Mouse (Mus musculus): Measurements from ENCODE around the gene Retsat.
A peak's percentile ranks its signal among the peaks of the same experiment; 100 is the strongest.

Retsat gene

DNA sequence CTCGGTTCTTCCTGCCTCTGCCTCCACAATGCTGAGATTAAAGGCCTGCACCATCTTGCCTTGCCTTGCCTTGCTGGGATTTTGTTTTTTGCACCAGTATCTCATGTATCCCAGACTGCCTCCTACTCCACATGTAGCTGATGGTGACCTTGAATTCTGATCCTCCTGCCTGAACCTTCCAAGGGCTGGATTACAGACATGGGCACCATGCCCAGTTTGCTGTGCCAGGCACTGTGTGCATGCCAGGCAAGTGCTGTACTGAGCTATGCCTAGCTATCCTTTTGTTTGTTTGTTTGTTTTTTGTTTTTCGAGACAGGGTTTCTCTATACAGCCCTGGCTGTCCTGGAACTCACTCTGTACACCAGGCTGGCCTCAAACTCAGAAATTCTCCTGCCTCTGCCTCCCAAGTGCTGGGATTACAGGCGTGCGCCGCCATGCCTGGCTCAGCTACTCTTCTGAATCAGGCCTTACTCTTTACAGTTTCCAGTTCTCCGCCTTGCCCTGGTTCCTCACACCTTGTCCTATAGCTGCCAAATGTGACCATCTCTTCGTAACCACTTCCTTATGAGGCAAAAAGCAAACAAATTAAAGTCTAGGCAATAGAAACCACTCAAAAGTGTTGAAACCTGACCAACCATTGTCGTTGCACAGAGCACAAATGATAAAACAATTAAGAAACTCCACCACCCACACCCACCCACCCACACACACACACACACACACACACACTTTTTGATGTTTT lies 25.6 kb downstream of the Retsat start:
- DNase-seq (ENCODE audit: low spot score in 2 of 2), result no peak

DNA sequence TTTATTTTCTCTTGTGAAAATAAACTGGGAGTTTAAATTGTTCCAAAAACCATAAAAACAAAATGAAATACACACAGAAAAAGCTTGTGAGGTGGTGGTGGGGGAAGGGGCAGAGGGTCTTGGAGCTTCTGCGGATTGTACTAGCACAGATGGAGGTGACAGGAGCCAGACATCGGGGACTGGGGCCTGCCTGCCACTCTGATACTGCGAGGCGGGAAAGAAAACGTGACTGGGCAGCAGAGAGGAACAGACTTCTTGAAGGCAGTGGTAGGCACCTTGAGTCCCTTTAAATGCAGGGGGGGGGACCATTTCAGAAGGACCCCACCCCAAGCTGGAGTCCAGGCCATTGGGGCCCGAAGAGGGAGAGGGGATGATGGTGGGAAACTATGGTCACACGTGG lies 28.1 kb downstream of the Retsat start:
- no peak for DNase-seq (ENCODE audit: low spot score in 2 of 2)

DNA sequence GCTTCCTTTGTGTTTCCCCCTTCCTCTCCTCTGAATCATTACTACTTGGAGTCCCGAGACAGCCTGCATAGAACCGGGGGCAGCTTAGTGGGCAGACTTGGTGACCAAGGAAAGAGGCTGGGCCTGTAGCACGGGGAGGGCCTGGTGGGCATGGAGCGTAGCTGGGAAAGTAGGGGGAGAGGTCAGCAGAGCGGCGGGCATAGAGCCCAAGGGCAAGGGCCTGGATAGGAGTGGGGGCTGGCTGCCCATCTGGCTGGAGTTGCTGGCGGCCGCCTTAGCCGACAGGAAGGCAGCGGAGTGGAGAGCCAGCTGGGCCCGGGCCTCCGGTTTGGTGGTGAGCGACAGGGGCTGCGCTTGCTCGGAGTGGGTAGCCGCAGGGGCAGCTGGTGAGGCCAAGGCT lies 29.0 kb downstream of the Retsat start:
- DNase-seq (ENCODE audit: low spot score in 2 of 2), result peak in 1 of 2 experiments; percentile 26

DNA sequence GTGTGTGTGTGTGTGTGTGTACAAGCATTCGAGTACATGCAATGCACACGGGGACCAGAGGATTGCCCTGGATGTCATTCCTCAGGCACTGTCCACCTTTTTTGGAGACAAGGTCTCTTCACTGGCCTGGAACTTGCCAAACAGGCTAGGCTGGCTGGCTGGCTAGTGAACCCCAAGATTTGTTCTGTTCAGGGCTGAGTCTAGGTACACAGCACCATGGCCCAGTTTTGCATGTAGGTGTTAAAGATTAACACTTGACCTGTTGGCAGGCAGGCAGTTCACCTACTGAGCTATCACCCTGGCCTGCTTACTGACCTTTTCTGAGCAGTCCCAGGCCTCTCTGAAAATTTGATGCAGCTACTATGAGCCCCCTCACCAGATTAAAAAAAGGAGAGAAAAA lies 32.1 kb downstream of the Retsat start:
- no peak for DNase-seq (ENCODE audit: low spot score in 2 of 2)

DNA sequence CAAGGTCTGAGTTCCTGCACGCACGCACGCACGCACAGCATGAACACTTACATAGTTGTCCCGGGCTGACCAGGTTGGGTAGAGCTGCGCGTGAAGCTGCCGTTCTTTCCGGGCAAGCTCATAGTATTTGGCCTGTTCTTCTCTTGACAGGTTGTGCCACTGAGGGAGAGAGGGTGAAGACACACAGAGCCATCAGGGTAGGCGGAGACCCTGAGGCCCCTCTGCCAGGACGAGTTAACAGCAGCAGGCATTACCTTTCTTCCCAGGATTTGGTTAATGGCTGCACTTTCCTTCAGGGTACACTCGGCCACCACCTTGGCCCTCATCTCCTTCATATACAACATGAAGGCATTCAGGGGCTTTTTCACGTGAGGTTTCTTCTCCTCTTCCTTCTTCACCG lies 32.7 kb downstream of the Retsat start:
- DNase-seq (ENCODE audit: low spot score in 2 of 2), result no peak

DNA sequence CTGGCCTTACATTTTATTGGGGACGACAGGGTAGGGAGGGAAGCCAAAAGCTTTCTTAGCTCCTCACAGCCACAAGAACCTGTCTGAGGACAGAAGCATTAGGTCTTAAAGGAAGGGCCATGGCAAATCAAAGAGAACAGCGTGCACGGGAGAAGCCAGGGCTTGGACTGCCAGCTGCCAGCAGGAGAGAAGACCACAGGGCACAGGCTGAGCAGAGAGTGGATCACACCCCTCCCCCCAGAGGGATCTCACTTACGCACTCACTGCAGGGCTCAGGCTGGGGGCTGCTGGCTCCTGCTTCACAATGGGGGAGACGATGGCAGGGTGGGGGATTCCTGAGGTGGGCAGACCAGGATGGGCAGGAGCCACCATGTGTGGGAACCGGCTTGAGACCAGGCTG lies 33.4 kb downstream of the Retsat start:
- DNase-seq (ENCODE audit: low spot score in 2 of 2), result no peak

DNA sequence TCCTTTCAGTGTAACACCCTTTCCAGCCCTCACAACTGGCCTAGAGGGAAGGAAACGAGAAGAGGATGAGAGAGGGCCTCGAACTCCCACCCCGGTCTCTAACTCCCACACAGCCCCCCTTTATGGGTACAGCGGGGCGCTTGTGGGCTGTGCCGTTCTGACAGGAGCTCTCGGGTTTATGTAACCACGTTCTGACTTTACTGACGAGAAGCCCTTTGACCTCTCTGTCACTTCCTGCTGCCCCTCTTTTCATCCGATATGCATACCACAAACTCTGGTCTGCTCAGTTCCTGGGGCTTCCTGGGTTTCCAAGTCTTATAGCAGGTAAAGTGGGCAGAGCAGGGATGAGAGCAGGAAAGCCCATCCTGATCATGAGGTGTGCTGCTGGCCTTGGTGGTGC lies 36.0 kb downstream of the Retsat start:
- DNase-seq (ENCODE audit: low spot score in 2 of 2), result no peak

DNA sequence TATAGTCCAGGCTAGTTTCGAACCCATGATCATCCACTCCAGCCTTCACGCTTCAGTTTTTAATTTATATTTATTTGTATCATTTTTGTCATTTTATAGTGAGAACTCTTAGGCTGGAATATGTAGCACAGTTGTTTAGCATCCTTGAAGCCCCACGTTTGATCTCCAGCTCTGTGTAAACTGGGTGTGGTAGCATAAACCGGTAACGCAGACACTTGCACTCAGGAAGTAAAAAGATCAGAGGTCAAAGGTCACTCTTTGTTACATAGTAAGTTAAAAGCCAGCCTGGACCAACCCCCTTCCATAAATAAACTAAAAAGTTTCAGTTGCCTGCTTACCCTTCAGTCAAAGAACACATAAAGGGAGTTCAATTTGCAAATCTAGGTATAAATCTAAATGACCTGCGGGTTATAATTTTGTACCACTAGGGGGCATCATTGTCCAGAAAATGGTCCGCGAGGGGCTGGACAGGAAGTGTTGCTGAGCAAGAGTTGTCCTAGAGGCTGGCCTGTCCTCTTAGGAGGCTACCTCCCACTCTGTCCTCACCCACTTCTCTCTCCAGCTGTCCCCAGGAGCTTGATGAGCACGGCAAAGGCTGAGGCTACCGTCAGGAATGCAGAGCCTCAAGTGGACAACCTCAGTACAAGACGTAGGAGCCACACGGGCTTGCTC lies 37.6 kb downstream of the Retsat start:
- DNase-seq (ENCODE audit: low spot score in 2 of 2), result peak in 1 of 2 experiments; percentile 39

DNA sequence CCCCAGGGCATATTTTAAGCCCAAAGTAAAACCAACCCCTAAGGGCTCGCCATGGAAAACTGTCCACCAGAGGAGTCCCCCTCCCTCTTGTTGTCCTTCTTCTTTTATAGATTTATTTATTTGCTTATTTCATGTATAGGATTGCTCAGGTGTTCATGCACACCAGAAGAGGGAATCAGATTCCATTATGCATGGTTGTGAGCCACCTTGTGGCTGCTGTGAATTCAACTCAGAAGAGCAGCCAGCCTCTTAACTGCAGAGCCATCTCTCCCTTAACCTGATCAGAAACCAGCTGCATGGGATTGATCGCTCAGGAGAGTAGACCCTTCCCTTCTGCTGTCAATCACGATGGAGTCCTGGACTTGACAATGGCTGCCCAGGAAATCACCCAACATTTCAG lies 38.7 kb downstream of the Retsat start:
- DNase-seq (ENCODE audit: low spot score in 2 of 2), result no peak

DNA sequence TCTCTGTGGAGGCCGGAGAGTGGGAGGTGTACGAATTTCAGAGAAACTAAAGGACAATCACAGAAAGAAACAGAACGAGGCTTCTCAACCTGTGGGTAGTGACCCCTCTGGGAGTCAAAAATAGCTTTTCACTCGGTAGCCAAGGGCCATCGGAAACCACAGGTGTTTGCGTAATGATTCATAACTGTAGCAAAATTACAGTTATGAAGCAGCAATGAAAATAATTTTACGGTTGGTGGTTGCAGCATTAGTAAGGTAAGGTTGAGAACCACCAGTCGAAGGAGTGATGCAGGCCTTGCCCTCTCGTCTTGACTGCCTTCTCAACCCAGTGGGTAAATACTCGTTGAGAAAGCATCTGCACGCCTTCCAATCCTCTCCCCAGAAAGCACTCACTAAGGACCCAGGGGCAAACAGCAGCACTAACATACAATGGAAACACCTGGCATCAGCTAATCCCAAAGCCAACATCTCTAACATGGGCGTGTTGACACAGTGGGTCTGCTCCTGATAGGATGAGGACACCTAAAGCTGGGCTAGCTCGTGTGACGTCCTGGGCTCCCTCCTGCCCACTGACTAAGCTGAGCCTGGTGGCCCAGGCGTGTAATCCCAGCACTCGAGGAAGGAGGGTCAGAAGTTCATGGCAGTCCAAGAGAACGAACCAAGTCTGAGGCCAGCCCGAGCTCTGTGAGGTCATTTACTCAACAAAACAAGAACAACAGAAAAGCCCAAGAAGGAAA lies 43.1 kb downstream of the Retsat start:
- DNase-seq (ENCODE audit: low spot score in 2 of 2), result no peak

DNA sequence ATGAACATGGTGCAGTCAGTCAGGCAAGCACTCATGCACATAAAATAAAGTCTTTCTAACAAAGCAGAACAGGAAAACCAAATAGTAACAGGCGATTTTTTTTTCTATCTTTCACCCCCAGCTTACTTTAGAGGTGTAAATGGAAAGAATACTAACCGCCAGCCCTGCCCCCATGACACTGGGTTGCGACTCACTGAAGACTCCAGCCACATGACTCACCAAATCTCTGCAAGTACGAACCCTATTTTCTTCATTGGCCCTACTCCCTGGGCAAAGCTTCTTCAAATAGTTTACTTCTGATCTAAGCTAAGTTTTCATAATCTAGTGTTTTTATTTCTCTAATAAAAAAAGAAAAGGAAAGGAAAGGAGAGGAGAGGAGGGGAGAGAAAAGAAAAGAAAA lies 46.3 kb downstream of the Retsat start:
- DNase-seq (ENCODE audit: low spot score in 2 of 2), result no peak

DNA sequence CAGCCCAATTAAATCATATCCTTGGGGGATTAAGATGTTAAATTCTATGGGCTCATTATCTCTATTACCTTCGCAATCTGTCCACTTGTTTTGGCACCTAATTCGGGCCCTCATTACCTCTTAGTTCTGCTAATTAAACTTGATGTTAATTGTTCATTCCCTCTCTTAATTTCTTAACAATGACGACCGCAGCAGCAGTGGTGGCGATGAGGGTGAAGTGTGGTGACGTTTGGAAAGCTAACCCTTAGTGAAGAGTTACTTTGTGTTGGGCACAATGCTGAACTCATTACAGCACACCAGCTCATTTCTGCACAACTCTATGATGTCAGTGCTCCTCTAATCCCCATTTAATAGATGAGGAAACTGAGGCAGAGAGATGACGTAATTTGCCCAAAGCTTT lies 47.1 kb downstream of the Retsat start:
- DNase-seq (ENCODE audit: low spot score in 2 of 2), result no peak

DNA sequence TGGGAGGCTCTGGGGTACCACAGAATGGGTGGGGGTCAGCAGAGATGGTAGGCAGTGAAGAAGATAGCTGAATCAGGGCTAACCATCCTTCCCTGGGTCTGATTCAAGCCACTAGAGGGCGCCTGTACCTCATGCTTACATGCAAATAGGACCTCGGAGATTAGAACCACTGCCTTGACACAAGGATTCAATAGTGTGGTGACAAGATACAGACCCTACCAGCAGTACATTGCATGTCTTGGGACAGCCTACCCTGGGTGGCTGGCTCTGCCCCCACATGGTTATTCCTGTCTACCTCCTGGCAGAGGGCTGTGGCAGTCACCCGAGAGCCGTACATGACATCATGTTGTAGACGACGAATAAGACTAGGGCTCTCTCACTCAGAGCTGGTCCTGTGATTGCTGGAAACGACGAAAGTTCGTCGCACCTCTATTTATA lies 49.1 kb downstream of the Retsat start:
- DNase-seq (ENCODE audit: low spot score in 2 of 2), result peak in 1 of 2 experiments; percentile 74

DNA sequence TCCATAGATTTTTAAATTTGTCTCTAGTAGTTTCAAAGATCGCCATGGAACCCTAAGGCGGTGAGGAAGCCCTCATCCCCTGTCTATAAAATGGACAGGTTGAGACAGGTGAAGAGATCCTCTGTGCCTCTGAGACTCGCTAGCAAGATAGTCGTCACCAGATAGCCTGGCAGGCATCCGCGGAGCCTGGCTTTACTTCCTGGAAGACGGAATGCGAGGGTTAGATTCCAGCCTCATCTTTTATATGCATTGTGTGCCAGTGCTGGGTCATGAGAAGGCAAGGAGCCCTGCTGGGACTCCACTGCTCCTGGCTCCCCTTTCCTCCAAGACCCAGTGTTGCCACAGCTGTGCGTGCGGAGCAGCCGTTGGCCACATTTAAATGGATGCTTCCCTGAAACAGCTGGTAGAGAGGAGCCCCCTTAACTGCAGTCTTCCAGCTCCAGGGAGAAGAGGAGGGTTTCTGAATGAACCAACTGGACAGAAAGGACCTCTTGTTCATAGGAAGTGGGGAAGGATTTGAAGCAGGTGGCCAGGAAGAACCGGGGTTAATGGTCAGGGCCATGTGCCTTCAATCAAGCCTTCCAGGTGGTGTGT lies 49.8 kb downstream of the Retsat start:
- DNase-seq (ENCODE audit: low spot score in 2 of 2), result no peak

DNA sequence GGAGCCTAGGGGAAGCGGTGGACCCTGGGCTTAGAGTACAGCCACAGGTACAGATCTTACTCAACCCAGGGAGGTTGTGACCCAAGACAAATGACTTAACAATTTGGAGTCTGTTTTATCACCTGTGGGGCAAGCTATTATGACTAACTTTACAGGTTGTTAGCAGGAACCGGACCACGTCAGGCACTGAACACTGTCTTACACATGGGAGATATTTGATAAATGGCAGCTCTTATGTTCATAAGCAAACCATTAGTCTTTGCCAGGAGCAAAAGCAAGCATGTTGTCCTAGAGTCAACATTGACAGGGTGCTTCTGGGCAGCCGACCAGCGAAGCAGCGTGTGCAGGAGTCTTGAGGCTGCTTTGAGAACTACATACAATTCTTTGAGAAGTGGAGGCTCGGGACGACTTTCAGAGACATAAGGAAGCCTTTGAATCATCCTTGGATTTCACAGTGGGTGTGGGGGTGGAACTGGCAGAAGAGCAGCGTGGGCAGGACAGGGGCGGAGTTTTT lies 52.1 kb downstream of the Retsat start:
- no peak for DNase-seq (ENCODE audit: low spot score in 2 of 2)

DNA sequence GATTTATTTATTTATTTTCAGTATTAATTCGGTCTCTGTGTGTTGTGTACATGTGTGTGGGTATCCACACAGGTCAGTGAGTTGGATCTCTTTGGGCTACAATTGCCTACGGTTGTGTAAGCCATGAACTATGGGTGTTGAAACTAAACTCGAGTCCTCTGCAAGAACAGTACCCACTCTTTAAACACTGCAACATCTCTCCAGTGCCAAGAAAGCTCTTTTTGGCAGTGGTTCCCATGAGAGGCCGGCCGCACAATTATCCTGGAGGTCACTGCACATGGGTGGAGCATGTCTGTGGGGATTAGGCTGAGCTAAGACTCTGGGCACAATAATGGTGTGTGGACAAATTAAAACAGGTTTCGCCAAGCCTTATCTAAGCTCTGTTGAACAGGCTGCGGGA lies 55.1 kb downstream of the Retsat start:
- no peak for DNase-seq (ENCODE audit: low spot score in 2 of 2)

DNA sequence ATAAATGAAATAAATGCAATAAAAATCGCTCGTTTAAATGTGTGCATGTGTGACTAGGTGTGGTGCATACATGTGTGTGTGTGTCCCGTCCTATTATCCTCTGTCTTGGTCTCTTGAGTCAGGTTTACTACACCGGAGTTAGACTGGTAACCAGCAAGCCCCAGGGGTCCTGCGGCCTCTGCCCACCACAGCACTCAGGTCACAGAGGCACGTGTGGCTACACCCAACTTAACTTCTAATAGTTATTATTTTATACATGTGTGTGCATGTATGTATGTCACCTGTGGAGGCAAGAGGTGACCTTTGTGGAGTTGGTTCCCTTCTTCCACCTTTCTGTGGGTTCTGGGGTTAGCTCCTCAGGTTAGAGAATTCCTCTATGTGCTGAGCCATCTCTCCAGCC lies 56.1 kb downstream of the Retsat start:
- no peak for DNase-seq (ENCODE audit: low spot score in 2 of 2)

DNA sequence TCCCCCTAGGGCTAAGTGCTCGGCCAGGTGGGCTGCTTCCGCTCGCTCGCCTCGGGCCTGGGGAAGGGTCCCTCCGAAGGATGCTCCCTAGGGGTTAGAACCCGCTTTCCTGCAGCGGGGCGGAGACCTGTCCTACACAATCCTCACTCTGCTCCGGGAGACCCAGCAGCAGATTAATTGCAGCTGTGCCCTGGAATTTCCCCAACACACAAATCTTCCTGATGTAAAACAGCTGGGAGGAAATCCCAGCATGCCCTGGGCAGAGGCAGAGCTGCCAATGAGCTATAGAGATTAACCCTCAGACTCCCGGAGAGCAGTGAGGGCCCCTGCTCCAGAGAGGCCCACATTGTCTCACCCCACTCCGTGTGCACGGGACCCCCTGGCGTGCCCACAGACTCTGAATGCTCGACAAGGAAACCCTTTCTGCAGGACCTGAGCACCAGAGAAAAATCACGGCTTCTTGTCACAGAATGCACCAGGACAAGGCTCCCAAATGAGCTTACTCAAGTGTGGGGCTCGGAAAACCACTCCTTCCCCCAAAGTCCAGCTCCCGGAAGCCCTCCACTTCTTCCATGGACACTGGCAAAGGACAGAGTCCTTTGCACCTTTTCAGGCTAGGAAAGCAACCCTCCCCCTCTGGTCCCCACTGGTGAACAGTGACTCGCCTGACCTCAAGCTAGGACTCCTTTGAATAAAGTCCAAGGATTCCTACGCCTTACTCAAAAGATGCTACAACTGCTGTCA lies 57.2 kb downstream of the Retsat start:
- DNase-seq (ENCODE audit: low spot score in 2 of 2), result peak; percentile 79 to 83

DNA sequence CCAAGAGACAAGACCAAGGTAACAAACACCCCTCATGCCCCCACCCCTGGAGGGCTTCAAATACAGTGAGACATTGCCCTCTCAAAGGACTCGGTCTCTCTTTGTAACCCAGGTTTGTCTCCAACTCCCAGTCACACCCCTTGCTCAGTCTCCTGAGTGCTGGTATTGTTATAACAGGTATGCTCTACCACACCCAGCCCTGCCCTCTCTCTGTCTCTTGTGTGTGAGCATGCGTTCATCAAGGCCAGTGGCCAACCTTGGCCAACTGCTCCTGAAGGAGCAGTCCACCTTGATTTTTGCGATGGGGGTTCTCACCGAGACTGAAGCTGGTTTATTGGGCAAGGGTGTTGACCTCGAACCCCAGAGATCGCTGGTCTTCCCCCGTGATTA lies 57.8 kb downstream of the Retsat start:
- DNase-seq (ENCODE audit: low spot score in 2 of 2), result no peak

DNA sequence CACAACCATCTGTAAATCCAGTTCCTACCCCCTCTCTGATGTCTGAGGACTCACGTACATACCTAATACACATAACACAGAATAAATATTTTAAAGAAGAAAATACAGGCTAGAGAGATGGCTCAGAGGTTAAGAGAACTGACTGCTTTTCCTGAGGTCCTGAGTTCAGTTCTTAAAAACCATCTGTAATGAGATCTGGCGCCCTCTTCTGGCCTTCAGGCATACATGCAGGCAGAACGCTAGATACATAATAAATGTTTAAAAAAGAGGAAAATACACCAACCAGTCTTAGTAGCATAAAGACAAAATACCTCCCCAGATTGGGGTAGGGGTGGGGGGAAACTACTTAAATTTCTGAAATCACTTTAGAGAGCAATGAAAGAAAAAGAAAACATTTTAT lies 59.7 kb downstream of the Retsat start:
- no peak for DNase-seq (ENCODE audit: low spot score in 2 of 2)
